Mouse (Mus musculus): Measurements from ENCODE around the gene Rnasek.
A peak's percentile ranks its signal among the peaks of the same experiment; 100 is the strongest.

Gene Rnasek

DNA sequence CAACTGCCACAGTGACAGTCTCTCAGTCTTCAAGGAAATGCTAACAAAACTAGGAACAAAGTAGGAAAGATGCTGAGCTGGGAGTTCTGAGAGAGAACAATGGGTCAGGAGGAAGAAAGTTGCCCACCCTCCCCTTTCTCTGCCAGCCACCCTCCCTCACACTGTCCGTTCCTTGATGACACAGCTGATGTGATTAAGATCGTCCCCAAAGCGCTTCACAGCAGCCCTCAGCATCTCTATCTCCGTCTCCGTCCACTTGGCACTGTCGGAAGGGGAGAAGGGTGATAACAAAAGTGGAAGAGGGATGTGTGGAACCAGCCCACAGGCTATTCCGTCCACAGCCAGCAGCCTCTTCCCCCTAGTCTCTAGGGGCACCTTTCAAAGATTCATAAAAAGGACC, 2.9 kb downstream of the Rnasek start:
- no peak for DNase-seq (ENCODE audit: low spot score)

DNA sequence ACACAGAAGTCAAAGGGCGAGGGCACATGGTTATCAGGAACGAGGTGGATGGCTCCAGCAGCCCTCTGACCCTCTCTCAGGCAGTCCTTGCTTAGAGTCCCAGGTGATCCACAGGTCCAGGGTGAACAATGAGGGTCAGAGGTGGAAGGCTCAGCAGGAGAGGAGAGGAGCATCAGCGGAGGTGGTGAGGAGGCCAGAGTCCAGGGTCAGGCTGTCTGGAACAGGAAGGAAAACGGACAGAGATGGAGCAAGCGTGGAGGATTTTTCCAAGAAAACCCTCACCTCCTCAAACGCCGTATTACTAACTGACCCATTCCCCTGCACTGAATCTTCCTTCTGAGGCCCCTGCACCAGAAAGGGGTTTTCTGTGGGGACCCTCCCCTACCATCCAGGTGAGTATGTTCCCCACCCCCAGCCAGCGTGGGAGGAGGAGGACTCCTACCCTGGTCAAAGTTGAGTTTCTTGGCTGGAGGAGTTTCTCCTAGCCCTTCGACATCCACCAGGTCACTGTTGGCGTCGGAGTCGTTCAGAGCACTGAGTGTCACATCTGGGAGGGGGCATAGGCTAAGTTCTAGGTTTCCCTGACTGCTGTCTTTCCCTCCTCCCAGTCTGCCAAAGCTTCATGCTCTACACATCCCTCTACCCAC, 4.3 kb downstream of the Rnasek start:
- DNase-seq (ENCODE audit: low spot score): no peak

DNA sequence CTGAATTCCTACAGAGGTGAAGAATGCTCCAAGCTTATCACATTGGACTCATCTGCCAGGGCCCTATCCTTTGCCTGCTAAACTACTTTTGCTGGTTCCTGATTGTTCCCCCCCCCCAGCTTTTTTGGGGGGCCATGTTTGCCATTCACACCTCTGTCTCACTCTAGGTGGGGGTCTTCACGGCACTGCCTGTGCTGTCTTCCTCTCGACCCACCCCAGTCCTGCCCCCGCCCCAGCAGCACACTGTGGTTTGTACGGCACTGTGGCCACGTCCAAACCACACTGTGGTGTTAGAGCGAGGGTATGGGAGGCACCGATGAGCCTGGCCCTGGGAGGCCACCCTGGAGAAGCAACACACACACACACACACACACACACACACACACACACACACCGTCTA, 5.1 kb downstream of the Rnasek start:
- no peak for DNase-seq (ENCODE audit: low spot score)

DNA sequence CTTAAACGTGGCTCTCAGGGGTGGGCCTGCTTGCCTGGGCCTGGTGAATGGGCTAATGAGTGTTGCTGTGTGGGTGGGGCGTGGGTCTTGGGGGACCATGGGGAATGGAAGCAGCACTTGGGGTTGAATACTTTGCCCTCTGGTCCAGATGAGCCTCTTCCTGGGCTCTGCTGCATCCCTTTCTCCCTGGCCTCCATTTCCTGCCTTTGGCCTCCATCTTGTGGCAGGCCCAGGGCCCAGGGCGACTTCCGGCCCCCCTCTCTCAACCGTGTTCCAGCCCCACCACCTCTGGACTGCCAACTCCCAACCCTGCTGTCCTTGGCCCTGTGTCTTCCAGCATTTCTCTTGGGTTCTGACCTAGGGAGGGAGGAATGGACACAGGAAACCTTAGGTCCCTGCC, 5.6 kb downstream of the Rnasek start:
- DNase-seq (ENCODE audit: low spot score): peak; percentile 59

DNA sequence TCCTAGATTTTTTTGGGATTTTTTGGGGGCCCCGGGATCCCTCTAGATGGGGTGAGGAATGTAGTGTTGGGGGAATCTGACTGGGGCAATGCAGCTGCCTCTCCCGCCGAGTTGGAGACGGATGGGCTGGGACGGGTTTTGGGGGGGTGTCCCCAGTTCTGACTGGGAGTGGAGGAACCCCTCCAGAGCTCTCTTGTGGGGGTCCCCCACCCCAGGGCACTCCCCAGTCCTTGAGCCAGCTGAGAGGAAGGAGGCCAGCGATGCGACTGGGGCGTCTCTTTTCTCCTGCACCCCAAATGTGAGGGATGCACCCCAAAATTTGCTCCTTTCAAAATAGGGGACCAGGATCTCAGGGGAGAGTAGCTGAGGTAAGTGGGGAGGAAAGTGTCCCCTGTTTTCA, 6.6 kb downstream of the Rnasek start:
- peak; percentile 50 for DNase-seq (ENCODE audit: low spot score)

DNA sequence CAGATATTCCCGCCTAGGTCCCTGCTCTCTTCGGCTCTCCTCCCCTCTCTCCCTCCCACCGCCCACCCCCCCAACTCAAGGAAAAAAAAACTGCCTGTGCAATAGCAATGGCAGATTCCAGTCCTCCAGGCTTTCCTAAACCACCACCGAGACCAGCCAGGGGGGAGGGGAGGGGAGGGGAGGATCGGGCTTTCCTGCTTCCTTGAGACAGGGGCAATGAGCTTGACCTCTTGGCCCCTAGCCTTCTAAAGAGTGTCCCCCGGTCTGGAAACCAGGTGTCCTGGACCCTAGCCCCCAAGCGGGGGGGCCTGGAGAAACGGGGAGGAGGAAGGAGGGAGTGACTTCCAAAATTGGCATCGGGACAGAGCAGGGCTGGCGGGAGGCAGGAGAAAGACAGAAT, 7.1 kb downstream of the Rnasek start:
- peak; percentile 72 for DNase-seq (ENCODE audit: low spot score)

DNA sequence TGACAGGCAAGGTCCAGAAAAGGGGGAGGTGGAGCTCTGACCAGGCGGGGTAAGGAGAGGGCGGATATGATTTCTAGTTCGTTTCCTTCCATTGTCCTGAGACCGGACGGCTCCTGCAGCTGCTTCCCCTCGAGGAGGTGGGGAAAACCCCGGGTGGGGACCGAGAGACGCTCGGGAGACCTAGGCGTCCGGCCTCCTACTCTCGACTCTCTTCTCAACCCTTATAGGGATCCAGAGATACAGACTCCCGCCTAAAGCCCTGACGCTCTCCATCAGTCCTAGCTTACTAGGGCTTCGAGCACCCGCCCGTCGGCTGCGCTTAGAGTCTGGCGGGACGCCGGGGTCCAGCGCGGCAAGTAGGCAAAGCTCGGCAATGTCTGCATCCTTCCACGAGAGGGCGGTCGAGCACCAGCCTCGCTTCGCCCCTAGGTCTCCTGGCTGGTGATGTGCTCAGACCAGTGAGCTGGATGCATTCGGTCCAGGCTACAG, 9.4 kb downstream of the Rnasek start:
- peak; percentile 84 for DNase-seq (ENCODE audit: low spot score)

DNA sequence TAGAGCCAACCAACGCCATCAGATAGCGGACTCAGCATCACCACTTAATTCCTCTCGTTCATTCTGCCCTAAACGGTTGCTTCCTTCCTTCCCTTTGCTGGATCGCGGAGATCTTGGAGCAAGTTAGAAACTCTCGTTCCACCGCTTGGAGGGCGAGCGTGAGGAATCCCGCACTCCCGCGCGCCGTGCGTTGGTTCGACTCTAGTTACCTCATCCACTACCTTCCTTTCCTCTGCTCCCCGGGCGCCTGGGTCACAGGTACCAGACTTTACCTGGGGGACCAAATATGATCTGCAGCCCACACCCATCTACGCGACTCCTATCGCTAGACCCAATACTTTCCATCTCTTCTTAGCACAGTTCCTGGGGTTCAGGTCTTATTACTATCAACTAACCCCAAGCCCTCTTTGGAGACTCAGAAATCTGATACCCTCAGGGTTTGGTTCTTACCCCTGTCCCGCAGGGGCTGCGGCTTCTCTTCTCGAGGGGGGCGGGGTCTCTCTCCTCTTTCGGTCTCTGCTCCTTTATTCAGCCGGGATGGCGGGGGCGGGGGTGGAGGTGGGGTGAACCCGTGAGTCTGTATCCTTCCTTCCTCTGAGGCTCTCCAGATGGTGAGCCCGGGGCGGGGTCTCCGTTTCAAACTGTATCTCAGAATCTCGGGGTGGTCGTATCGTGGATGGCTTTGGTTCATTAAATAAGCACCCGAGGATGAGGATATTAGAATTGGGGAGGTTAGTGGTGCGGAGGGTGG, 10.2 kb downstream of the Rnasek start, which contains the start of gene Bcl6b:
Gene Bcl6b, minus strand, starts transcription at position 539 of the 751 bp plus-strand sequence.
- DNase-seq (ENCODE audit: low spot score): no peak

DNA sequence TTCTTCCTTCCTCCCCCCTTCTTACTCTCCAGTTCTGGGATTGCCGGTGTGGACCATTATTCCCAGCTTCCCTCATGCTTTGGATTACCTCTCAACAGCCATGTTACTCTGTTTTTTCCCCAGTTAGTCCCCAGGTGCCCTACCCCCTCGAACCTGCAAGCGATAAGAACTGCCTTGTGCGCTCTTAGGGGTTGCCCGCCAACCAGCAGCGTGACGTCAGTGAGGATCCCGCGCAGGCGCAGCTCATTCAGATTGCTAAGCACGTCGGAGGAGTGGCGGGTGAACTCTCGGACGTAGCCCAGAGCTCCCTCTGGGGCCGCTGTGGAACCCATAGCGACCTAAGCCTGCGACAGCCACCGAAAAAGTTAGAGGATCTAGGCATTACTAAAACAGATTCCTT, 10.8 kb downstream of the Rnasek start:
- peak; percentile 76 for DNase-seq (ENCODE audit: low spot score)

DNA sequence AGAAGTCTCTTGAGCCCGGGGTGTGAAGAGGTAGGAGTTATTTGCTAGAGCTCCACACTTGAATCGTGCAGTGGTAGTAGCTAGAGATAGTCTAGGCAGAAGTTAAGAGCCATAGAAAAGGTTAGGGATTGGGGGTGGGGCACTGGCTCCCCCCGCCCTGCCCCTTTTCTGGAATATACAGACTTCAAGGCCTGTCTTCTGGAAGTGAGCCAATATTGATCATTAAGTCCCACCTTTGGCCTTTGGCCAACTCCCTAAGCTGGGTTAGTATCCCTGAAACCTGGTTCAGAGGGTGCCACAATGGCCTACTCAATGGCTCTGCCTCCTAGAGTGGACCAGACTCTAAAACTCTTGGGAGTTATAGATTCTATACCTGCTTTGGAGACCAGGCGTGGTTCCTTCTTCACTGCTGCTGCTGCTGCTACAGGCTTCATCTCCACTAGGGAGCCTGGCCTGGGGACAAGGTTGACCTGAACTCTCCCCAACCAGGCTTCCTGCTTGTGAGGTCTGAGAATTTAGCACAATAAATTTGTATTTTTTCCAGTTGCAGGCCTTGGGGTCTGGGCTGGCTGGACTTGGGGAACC, 11.9 kb downstream of the Rnasek start:
- no peak for DNase-seq (ENCODE audit: low spot score)

DNA sequence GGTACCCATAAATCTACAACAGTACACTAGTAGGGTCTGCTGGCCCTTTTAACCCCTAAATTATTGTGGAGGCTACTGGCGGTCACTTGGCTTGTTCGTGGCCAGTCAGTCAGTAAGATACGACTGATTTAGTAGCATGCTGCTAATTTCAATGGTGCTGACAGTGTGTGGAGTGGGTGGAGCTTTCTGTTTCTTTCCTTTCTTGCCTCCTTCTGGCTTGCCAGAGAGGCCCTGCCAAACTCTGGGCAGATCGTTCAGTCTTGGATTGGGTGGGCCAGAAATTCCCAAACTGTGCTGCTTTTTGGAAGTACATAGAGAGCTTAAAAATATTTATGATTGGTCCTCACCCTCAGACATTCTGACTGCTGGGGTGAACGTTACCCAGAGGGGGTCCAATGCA, 12.5 kb downstream of the Rnasek start:
- no peak for DNase-seq (ENCODE audit: low spot score)

DNA sequence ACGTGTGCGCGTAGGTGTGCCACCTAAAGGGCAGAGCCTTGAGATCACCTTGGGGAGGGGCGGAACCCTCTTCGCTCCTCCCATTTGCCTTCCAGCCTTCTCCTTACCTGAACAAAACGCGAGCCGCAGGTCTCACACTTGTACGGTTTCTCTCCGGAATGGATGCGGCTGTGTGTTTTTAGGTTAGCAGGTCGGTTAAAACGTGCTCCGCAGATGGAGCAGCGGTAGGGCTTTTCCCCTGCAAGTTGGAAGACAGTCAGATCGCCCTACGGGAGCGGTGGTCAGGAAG, 13.1 kb downstream of the Rnasek start:
- DNase-seq (ENCODE audit: low spot score): no peak

DNA sequence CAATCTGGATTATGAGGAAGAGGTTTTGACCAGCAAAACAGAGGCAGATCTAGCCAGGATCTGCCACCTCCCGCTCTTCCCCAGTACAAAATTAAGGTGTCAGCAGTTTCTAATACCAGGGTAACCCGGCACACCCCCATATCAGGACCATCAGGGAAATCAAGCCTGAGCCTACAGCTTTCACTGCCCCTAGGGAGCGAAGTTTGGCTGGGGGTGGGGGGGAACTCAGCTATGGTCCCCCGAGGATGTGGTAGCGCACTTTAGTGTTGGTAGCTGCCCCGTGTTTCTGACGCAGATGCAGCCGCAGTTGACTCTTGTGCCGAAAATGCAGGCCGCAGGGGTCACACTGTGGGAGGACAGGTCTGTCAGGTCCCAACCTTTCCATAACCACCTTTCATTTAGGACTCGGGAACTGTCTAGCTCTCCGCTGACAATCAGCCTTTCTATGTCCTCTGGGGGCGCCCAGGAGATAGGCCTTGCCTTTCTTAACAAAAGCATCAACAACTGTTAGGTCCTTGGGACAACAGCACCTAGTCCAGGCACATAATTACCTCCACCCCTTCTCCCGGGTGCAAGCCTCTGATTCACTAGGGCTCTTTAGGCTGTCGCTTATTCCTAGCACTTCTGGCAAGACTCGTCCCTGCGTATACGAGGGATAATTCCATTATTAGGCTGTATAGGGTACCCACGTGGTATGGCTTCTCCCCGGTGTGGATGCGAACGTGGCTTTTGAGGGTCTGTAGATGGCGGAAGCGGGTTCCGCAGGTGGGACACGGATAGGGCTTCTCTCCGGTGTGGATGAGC, 13.6 kb downstream of the Rnasek start:
- no peak for DNase-seq (ENCODE audit: low spot score)

DNA sequence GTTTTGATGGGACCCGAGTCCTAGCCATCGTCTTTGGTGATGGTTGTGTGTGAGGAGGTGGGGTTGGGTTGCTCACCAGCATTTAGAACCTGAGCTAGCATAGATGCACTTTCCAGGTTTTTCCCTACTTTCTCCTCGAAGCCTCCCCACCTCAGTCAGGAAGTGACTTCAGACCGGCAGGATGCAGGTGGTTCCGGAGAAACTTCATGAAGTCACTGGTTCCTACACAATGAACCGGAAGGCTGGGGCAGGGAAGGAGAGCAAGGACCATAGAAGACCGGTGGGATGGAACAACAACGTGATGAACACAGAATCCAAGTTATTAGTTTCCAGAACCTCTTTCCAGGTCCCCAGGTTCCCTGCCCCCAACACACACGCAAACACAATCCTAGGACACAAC, 15.9 kb downstream of the Rnasek start:
- DNase-seq (ENCODE audit: low spot score): no peak

DNA sequence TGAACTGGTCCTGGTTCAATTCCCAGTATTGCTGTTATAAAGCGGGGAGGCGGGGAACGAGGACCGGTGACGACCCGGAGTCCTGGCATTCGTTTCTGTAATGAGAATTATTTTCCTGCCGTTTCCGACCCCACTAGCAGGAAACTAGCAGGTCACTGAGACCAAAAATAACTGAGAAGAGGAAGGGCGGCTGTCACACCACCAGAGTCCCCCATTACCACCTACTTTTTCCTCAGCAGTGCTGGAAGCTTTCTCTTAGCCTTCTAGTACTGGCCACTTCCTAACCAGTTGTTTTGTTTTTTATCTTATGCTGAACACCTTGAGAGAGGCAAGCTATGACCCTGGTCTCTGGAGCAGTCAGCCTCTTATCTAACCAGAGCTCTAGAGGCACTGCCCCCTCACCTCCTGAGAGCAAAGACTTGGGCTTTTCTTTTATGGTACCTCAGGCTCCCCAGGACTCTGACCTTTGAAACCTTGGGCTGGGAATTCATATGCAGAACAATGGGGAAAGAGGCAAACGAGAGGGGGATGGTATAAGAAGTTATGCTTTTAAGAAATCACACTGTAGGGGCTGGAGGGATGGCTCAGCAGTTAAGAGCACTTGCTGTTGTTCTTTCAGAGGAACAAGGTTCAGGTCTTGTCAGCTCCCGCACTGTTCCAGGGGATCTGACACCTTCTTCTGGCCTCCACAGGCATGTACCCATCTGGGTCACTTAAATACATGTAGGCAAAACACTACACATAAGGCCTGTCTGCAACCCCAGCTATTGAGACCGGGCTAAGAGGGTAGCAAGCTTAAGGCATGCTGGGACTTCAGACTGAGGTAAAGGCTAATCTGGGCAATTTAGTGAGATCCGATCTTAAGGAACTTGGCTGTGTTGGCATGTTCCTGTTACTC, 17.8 kb downstream of the Rnasek start:
- DNase-seq (ENCODE audit: low spot score): no peak

DNA sequence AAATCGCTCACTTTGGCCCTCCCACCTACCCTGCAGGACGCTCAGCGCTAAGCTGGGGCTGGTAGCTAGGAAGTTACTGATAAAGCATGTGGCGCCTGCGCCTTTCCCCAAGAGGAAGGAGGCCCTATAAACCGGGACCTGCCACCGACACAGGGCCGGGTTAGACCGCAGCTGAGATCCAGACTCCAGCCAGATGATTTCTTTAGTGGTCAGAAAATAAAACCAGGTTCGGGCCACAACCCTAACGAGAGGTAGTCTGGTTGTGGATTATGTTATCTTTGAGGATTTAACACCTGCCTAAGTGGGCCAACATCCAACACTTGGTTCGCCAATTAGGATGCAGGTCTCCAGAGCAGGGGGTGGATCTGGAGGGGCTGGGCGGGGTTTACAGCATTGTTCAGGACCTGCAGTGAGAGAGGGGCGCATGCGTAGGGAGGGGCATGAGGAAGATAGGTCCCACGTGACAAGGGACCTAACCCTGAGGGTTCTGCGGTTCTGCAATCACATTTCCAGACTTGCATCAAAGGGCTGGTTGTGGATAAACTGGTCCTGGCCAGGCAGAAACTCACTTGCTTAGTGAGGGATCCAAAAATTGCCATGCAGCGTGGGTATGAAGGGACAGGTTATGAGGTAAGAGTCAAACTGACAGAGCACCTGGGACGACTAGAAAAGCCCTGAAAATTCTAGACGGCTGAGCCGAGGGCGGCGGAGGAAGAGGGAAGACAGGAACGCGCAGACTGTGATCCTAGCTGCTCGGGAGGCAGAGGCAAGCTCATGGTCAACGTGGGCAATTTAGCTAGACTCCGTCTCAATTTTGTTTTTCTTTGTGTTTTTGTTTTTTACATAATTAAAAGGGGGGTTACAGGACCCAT, 18.7 kb downstream of the Rnasek start, which contains the start of gene Slc16a13:
Gene Slc16a13, minus strand, starts transcription at position 334 of the 872 bp plus-strand sequence.
- peak; percentile 88 for DNase-seq (ENCODE audit: low spot score)

DNA sequence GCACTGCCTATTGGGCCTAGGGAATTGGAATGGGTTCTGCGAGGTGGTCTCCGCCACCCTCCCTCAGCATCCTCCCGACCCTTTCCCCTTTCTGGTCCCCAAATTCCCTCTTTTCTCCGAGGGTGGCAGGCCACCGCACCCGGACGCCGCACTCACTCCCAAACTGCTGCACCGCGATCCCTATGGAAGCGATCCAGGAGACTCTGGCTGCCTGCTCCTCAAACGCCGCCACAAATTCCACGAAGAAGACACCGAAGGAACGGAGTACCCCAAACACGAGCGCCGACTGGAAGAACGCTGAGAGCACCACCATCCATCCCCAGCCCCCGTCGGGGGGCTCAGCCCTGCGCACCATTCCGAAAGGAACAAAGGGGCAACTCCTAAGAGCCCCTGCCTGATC, 19.3 kb downstream of the Rnasek start:
- peak; percentile 46 for DNase-seq (ENCODE audit: low spot score)

DNA sequence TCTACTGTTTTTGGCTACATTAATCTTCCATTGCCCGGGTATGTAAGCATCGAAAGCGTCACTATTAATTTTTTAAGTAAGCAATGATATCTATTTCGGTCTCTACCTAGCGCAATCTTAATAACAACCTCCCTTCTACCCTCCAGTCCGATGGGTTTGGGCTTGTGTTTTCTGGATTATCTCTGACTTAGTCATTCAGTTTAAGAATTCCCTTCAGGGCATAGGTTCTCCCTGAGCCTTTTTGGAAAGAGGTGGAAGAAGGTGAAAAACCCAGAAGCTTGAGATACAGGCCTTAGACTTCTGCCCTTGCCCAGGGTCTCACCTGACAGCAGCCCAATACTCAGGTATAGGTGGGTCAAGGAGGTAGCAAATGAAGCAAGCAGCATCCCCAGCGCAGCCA, 19.8 kb downstream of the Rnasek start:
- DNase-seq (ENCODE audit: low spot score): no peak

DNA sequence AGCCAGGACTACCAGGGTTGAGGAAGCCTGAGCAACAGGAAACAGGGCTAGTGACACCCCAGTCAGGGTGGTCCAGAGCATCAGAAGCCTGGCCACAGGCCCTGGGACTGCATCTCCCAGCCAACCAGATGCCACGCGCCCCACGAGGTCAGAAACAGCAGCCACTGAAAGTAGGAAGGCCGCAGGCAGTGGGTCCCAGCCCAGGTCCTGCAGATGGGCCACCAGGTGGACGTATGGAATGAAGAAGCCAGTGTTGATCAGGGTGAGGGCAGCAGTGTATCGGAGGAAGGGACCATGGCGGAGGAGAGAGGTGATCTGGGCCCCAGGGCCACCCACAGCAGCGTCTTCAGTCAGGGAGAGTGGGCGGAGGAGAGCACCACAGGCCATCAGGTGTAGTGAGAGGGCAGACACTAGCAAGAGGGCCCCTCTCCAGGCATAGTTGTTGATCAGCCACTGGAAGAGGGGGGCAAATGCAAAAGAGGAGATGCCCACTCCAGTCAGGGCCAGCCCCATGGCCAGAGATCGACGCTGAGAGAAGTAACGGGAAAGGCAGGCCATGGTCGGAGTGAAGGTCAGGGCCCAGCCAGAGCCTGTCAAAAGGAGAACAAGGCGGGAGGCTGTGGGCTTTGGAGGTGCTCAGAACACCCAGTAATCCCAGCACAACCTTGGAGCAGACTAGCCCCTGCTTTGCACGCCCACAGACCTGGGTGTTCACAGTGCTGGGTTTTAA, 20.7 kb downstream of the Rnasek start:
- no peak for DNase-seq (ENCODE audit: low spot score)

DNA sequence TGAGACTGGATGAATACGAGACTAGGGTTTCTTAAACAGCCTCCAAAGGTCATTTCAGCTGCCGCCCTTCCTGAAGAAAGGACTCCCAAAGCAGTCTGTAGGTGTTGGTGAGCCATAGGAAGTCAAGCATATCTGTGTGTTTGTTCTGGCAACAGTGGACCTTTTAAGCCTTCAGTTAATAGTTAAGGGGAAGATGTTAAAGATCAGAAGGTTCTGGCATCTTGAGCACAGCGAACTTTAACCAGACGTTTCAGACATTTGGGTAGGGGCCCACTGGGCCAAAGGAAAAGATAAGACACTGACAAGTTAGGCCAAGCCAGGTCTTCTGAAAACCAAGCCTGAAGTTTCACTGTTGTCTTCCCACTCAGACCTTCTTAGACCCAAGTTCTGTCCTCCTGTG, 21.6 kb downstream of the Rnasek start:
- DNase-seq (ENCODE audit: low spot score): no peak

Measured in ovary, postnatal 36 days (tissue).